Mouse (Mus musculus) 3T3-L1 (cell line): ENCODE data around the gene Mllt6.
A peak's percentile ranks its signal among the peaks of the same experiment; 100 is the strongest.
"Not testable (repeated sequence)": the region's sequence is repeated elsewhere in the genome, so short reads cannot be mapped to it uniquely, and the experiment has no call there.

Experiments used
- DNase-seq: peaks from one replicate; pipeline ENCODE4 v3.0.0-alpha.2; 2015; ENCODE audit warnings: low read depth, low spot score

Gene Mllt6

DNA sequence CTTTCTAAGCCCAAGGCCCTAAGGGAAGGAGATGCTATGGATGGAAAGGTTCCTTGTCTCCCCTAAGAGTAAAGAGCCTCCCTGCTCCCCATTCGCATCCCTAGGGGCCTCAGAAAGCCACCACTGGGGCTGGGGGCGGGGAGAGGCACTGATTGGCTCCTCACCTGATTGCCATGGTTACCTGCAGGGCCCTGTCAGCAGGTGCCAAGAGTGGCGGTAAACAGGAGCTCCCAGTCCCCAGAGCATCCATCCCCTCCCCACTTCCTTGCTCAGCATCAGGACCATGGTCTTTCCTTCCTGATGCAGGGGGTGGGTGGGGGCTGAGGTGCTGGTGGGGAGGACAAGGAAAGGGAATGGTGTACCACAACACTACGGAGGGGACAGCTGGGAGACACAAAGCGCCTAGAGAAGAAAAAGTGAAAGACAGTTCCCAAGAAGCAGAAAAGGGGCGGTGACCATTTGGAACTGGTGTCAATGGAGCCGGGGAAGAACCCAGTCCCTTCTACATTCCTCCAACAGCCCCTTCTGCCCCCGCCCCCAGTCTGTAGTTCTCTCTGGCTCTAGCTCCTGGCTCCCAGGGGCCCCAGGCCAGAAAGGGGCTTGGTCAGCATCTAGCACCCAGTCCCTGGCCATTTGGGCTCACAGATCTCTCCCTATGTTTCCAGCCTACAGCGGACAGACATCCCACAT is 32.6 kb downstream of the Mllt6 start:
- DNase-seq = no peak

DNA sequence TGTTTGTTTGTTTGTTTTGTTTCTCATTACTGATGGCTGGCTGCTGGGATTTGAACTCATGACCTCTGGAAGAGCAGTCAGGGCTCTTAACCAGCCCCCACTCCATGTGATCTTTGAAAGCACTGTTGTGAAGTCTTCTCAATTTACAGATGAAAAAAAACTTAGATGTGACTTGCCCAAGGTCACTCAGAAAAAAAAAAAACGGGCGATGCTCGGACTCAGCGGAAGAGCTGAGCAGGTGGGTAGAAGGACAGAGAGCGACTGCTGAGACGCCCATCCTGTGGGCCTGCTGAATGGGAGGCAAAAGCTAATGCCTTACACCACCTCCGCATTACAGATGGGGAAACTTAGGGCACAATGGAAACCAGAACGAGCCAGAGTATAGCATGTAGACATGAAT is 33.5 kb downstream of the Mllt6 start:
- DNase-seq = no peak

DNA sequence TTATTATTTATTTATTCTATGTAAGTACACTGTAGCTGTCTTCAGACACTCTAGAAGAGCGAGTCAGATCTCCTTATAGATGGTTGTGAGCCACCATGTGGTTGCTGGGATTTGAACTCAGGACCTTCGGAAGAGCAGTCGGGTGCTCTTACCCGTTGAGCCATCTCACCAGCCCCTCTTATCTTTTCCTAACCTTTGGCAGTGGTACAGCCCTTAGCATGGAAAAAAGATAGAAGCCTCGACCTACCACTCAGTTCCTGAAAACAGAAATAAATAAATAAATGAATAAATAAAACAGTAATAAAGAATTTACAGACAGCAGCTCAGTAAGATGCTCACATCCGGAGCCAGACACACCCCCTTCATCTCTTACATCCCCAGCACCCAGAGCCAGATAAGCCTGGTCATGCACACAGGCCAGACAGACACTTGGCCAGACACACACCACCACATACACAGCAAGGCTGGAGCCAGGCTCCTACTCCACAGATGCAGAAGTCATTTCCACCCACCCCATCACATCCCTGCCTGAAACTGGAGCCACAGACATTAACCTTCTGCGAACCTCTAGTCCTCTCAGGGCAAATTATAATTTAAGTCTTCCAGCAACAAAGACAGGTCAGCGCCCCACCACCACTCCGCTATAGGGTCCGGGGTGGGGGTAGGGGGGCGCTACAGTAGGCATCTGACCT is 34.1 kb downstream of the Mllt6 start:
- no peak for DNase-seq

DNA sequence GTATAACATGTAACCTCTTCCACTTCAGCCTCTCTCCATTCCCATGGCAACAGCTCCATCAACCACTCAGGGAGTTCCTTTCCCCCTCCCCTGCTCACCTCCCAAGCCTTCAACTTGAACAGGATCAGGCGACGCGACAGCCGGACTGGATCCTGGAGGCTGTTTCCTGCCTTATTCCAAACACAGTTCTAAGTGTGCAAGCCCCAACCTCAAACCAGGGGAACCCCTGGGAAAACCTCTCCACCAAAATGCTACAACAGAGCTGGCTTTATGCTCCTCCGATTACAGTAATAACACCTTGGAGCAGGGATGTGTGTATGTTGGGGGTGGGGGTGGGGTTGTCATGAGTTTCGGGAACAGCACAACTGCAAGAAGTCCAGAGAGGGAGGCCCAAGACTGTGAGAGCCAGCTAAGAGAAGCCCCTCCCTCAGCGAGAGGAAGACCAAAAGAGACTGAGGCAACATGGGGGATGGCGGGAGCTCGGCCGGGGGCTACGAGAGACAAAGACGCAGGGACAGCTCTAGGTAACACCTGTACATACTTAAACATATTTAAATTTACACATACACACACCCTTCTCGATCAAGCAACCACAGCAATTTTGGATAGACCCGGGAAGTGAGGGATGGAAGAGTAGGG is 34.8 kb downstream of the Mllt6 start:
- peak; percentile 26 for DNase-seq

DNA sequence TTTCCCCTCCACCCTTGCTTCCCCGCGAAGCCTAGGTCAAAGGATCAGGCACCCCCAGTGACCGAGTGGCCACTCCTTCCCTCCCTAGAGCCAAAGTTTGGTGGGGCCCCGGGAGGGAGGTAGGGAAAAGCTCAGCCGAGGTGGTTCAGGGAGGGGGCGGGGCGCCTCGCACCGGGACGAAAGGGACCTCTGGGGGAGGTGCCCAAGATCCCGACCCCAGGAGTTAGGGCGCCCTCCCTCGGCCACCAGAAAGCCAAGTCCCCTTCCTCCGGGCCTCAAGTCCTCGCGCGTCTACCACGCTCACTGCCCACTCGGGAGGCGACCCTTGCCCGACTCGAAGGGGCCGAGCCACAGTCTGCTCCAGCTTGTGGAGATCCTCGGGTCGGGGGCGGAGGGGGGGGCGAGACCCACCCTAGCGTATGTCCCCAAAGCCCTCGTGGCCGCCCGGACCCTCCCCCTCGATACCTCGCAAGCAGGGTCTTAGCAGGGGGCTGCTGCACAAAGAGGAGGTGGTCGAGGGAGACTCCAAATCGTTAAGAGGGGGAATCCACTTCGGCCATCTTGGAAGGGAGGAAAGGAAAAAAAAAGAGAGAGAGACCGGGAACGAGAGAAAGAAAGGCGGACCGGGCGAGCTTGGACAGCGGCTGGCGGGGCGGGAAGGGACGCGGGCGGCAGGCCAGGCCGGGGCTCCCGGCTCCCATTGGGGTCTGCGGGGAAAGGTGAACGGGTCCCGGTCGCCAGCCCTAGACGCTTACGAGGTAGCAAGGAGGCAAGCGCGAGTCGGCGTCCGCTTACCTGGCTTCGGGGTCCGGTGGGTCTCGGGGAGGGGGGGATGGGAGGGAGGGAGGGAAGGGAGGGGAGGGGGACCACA is 35.8 kb downstream of the Mllt6 start:
- peak; percentile 81 for DNase-seq

DNA sequence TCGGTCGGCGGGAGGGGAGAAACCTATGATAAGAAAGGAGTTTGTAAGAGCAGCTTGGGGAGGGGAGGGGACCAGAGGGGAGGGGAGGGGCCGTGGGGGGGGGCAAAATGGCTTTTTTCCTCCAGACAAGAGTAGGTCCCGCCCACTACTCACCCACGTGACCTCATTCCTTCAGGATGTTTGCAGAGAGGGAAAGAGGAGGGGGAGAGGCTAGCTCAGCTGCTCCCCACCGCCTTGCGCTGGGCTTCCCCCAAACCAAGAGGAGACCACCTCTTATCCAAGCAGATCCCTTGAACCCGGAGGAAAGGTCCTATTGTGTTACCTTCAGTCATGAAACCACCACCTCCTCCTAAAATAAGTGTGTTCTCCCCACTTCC is 36.4 kb downstream of the Mllt6 start:
- peak; percentile 96 for DNase-seq

DNA sequence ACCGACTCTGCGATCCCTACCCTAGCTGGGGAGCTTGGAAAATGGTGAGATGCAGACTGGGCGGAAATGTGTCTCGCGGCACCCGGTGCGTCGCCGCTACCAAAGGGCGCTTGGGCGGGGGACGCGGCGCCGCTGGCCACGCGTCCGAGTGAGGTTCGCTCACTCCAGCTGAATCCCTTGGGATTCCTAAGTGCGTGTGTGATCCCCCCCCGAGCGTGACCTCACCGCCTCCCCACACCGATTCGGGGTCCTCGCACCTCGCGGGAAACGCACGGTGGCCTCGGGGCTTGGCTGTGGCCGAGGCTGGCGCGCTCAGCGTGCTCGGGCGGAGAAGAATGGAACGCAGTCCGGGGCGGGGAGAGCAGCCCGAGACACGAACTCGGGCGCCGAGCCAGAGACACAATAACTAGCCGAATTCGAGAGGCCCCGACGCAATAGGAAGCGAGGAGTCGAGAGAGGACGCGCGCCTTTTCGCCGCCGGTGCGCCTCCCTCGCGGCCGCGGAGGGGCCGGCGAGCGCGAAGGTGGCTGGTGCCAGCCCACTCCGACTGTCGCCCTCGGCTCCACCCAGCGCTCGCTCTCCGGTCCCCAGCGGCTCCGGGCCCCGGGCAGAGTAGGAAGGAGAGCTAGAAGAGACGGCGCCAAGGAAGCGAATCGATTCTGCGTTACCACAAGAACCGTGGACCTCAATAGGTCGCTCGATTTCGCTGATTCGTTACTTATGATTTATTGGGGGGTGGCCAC is 37.0 kb downstream of the Mllt6 start, which contains the start of gene Pcgf2:
TSS of gene Pcgf2 (minus strand) at position 495 of the 743 bp plus-strand sequence.
- DNase-seq = peak; percentile 92

DNA sequence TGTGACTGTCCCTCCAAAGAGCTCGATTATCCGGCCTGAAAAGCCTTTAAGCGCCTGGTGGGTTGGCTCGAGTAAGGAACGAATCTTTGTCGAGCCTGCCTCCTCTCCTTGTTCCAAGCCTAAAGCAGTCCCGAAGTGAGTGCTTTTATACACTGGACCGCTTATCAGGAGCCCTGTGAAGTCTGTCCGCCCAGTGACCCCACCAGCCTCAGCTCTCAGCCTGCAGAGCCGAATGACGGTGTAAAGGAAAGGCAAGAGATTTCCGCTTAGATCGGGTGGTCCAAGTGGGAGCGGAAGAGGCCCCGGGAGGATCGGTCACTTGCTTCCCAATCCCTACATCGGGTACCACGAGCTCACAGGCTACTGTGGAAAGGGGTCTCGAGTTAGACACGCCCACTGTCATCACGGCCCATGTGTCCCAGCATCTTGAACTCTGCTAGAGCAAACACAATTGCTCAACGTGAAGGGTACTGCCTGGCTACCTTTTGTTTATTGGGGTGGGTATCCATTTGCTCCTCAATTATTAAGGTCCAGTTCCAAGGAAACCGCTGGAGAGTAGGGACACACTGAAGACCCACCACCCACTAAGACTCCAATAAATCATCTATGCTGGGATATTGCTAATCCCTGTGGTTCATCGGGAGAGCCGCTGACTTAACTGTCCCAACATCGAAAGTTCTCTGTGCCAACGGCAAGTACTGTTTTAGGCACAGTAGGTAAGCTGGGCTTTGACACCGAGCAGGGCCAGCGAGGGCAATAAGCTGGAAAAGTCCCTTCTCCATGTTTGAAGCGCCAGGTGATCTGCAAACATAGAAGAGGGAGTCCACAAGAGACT is 37.7 kb downstream of the Mllt6 start:
- peak; percentile 58 for DNase-seq

DNA sequence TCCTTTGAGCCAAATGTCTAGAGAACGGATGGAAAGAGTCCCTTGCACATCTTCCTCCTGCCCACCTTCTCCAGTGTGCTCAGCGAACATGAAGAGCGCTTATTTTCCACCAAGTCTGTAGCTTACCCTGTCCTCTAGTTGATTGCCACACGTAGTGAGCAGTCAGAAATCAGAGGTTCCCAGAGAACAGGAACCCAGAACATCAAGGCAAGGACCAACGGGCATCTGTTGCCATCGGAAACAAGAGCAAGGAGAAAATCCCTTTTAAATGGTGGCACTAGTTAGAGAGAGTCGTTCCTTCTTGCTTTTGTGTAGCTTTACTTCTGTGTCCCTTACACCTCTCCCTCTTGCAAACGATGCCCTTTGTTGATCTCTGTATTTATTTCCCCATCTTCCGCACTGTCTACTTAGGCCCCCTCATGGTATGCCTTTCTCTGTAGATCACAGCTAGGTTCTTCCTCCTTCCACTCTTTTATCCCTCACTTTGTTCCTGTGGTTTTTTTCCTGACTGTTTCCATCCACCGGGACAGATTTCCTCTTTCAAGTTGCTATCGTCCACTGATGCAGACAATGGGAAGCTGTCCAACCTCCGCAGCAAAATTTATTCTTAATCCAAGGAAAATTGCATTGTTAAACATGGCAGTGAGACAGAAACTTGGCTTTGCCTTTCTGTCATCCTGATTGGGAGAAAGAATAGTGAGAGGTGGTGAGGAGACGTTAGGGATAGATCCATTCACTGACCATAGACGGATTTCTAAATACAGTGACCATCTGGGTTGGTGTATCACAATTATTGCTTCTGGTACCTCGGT is 38.6 kb downstream of the Mllt6 start:
- DNase-seq = peak; percentile 29

DNA sequence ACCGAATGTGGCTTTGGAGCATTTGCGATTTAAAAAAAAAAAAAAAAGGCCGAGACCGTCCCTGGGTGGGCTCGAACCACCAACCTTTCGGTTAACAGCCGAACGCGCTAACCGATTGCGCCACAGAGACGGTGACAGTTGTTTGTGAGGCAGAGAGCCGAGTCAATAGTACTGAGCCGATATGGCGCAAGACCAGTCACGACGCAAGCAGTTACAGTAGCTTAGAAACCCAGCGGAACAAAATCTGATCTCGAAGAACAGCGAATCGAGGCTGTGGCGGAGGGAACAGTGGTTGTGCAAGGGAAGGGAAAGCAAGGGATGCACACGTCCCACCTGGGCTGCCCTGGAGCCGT is 39.2 kb downstream of the Mllt6 start:
- DNase-seq = peak; percentile 90

DNA sequence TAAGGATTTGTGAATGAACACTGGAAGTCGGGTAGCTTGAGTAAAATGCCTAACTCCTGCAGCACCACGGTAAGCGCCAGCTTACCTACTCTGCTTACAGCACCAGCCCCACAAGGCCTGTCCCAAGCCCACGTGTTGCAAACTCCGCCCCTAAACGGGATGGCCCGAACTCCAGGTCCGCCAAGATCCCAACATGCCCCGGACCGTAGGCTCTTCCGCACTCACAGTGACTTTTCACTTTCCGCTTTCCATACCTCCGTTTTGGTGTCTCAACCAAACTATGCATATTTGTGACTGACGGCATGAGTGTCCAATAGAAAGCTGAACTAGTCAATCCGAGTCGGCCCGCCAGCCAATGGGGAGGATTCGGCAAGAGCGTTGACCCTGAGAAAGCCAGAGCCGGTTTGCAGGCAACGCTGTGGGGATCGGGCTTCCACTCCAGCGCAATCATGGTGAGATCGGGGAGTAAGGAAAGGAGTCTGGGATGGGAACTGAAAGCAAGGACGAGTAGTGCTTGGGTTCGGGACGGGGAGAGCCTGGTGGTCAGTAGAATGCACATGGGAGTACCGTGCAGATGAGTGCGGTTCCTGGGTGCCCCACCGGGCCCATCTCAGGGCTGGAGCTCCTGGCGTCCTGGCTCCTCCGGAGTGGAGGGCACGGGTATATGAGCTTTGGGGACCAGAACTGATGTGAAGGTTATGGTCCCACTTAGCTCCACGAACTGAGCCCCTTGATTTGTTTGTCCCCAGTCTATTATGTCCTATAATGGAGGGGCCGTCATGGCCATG is 40.0 kb downstream of the Mllt6 start, which contains the start of gene Psmb3:
TSS of gene Psmb3 (plus strand) at position 361 of the 788 bp plus-strand sequence.
- DNase-seq = peak; percentile 100

DNA sequence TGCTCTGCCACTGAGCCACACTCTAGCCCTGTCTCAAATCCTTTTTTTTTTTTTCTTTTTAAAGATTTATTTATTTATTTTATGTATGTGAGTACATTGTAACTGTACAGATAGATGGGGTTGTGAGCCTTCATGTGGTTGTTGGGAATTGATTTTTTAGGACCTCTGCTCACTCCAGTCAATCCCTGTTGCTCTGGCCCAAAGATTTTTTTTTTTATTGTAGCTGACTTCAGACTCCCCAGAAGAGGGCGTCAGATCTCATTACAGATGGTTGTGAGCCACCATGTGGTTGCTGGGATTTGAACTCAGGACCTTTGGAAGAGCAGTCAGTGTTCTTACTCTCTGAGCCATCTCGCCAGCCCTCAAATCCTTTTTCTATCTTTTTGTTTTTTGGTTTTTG is 46.9 kb downstream of the Mllt6 start:
- not testable (repeated sequence) for DNase-seq

DNA sequence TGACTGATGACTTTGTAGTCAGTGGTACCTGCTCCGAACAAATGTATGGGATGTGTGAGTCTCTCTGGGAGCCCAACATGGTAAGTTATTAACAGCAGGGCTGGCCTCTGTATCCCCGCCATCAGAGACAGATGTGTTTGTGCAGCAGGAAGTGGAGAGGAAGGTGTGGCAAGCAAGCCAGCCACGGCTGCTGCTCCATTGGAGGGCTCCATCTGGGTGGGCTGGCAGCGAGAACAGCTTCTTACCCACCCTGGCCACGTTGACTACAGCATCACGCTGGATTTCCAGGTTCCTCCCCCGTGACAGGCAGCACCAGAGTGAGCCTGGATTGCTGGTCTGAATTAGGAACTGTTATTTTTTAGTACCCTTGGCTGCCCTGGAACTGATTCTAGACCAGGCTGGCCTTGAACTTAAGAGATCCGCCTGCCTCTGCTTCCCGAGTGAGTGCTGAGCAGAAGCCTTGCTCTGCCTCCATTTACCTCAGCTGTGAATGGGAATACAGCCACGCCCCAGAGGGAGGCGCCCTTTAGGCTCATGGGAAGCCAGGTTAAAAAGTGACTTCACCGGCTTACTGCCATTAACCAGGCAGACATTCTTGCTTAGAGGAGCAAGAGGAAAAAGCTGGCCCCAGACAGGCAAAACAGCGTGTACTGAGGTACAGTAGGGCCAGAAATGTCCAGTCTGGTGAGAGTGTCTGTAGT is 48.1 kb downstream of the Mllt6 start:
- DNase-seq = no peak

DNA sequence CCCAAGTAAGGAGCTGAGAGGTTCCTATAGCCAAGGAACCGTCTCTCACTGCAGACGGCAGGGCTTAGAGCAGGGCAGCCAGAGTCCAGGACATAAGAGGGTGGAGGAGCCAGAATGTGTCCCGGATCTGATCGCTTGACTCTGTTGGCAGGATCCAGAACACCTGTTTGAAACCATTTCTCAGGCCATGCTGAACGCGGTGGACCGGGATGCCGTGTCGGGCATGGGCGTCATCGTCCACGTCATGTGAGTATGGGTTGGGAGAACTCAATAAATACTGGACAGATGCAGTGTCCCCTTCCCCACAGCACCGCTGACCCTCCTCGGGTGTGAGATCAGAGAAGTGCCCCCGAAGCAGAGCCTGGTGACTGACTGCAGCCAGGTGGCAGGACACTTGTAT is 49.1 kb downstream of the Mllt6 start:
- no peak for DNase-seq

DNA sequence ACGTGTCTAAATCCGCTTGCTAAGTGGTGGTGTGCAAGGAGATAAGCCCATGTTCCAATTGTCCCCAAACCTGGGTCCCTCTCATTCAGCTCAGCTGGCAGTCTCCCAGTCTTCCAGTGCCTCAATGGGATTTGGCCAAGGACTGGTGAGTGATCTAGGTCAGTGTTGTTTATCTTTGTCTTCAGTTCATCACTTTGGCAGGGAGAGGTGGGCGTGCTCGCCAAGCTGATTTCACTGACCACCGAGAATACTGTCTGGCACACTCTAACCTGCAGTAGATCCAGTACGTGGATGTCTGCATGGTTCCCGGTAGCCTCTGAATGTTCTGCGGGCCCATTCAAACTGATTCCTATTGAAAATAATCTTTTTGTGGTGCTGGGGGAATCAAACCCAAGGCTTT is 50.7 kb downstream of the Mllt6 start:
- DNase-seq = no peak

DNA sequence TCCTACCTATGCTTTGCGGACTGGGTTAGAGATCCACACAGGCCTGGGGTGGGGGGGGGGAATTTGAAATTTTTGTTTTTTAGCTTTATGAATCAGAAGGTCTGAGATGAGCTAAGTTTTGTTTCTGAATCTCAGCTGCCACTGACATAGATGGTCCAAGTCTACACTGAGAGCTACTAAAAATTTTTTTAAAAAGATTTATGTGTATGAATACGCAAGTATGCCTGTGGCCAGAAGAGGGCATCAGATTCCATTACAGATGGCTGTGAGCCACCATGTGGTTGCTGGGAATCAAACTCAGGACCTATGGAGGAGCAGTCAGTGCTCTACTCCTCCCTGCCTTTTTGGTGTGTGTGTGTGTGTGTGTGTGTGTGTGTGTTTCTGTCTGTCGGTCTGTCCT is 51.1 kb downstream of the Mllt6 start:
- DNase-seq = peak; percentile 51

DNA sequence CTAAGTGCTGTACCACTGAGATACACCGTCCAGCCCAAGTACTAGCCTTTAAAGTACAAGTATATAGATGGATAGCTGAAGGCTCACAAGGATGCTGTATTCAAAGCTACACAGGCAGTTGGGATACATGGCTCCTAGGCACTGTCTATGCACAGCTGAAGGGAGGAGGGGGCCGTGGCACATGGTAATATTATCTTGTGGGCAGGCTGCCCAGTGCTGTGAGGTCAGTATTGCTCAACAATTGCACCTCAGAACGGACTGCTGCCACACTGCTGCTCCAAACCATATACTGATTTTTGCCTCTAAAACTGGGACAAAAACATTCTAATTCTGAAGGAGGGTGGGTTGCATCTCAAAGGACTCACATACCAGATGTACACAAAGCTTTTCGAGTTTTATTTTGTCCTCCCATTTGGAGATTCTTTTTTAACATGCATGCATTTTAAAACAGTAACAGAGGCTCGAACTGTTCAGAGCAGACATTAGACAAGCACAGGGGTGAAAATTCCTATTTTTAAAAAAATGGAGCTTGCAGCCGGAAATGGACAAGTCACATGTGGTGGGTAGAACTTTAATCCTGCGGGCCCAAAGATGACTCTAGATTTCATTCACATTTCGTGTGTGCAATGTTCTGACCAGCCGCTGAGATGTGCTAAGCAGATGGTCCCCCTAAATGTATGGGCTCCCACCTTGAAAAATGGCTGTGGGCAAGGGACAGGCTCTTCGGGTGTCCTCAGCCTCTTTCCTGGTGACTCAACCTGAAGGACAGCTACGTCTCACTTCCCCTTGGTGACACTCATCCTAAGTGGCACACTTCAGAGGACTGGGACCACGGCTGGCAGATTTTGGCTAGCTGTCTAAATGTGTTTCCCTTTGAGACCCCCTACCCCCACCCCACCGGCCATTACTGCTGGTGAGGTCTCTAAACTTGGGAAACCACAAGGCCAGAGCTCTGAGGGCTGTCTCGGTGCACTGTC is 51.9 kb downstream of the Mllt6 start:
- DNase-seq = peak; percentile 78
